Mouse (Mus musculus) myocyte (in vitro differentiated cells): ENCODE results near the gene Stat3.

Experiments
- MYOD1 ChIP-seq, 3 experiments: IDR thresholded peaks; one replicate each; pipeline ENCODE4 v1.6.1; 2011; ENCODE audit warnings: control low read depth in 2 of 3, low read depth in 2 of 3, mild to moderate bottlenecking in 2 of 3, moderate library complexity in 1 of 3; ENCODE audit not compliant: insufficient read length in 2 of 3, control insufficient read depth in 1 of 3
- POLR2A ChIP-seq: IDR thresholded peaks from one replicate; pipeline ENCODE4 v1.6.1; 2011; ENCODE audit warnings: low read depth, mild to moderate bottlenecking, control low read depth, moderate library complexity; ENCODE audit not compliant: insufficient read length

DNA sequence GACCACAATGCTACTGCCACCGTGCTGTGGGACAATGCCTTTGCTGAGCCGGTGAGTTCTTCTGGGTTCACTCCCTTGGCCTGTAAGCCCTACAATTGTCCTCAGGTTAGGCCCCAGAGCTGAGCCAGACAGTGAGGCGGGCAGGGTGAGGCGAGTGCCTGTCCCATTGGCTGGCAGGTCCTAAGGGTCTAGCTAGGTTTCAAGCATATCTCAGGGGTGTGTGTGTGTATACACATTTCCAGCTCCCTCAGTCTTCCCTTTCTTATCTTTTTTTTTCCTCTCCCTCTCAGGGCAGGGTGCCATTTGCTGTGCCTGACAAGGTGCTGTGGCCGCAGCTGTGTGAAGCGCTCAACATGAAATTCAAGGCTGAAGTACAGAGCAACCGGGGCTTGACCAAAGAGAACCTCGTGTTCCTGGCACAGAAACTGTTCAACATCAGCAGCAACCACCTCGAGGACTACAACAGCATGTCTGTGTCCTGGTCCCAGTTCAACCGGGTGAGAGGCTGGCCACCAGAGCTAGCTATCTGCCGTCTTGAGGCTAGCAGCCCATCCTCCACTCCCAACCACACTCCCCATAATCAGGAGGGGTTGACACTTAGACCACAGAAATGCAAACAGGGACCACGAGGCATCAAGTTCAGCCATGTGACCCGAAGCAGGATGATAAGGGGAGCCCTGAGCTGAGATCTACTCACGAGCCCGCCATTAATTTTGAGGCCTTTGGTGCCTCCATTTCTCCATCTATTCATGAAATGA is 59.8 kb downstream of the Stat3 start:
- no peak for TF ChIP-seq MYOD1 (IDR thresholded peaks at IDR 0.05; ENCODE audit: control insufficient read depth in 1 of 3, insufficient read length in 2 of 3, low read depth in 2 of 3)
- no peak for TF ChIP-seq POLR2A
